Mouse (Mus musculus): ENCODE data around the gene Banp. TPM values are rescaled to one million over a fixed set of nuclear protein-coding genes. Genes with fewer than 3 reads are reported as not detected.

Banp gene
- polyA plus RNA-seq, 1 experiment, result 114 TPM

- DNase-seq (ENCODE audit: low read depth), result no peak
- TF ChIP-seq POLR2A (IDR thresholded peaks at IDR 0.05; ENCODE audit: borderline replicate concordance, extremely low read depth, insufficient read depth, insufficient read length, poor library complexity, severe bottlenecking) (no peak), CTCF (IDR thresholded peaks at IDR 0.05; ENCODE audit: borderline replicate concordance, extremely low read depth, insufficient read depth, insufficient read length) (no peak)
Observed at GRCm38 (mm10) chr8:121952800-121953199, 3.2 kb downstream of the Banp start.

GRCm38 (mm10) chr8:121953821-121954545, 4.4 kb downstream of the Banp start:
- TF ChIP-seq CTCF (IDR thresholded peaks at IDR 0.05; ENCODE audit: borderline replicate concordance, extremely low read depth, insufficient read depth, insufficient read length), result no peak
- no peak for TF ChIP-seq POLR2A (IDR thresholded peaks at IDR 0.05; ENCODE audit: borderline replicate concordance, extremely low read depth, insufficient read depth, insufficient read length, poor library complexity, severe bottlenecking)
- no peak for DNase-seq (ENCODE audit: low read depth)

GRCm38 (mm10) chr8:121954981-121955555, 5.5 kb downstream of the Banp start:
- no peak for TF ChIP-seq CTCF (IDR thresholded peaks at IDR 0.05; ENCODE audit: borderline replicate concordance, extremely low read depth, insufficient read depth, insufficient read length)
- no peak for TF ChIP-seq POLR2A (IDR thresholded peaks at IDR 0.05; ENCODE audit: borderline replicate concordance, extremely low read depth, insufficient read depth, insufficient read length, poor library complexity, severe bottlenecking)
- no peak for DNase-seq (ENCODE audit: low read depth)

- TF ChIP-seq CTCF (IDR thresholded peaks at IDR 0.05; ENCODE audit: borderline replicate concordance, extremely low read depth, insufficient read depth, insufficient read length) (no peak), POLR2A (IDR thresholded peaks at IDR 0.05; ENCODE audit: borderline replicate concordance, extremely low read depth, insufficient read depth, insufficient read length, poor library complexity, severe bottlenecking) (no peak)
- DNase-seq (ENCODE audit: low read depth), result no peak
Observed at GRCm38 (mm10) chr8:121955825-121956500, 6.4 kb downstream of the Banp start.

GRCm38 (mm10) chr8:121958395-121958794, 8.8 kb downstream of the Banp start:
- no peak for TF ChIP-seq POLR2A (IDR thresholded peaks at IDR 0.05; ENCODE audit: borderline replicate concordance, extremely low read depth, insufficient read depth, insufficient read length, poor library complexity, severe bottlenecking)
- TF ChIP-seq CTCF (IDR thresholded peaks at IDR 0.05; ENCODE audit: borderline replicate concordance, extremely low read depth, insufficient read depth, insufficient read length), result no peak
- no peak for DNase-seq (ENCODE audit: low read depth)

- TF ChIP-seq CTCF (IDR thresholded peaks at IDR 0.05; ENCODE audit: borderline replicate concordance, extremely low read depth, insufficient read depth, insufficient read length) (no peak), POLR2A (IDR thresholded peaks at IDR 0.05; ENCODE audit: borderline replicate concordance, extremely low read depth, insufficient read depth, insufficient read length, poor library complexity, severe bottlenecking) (no peak)
- DNase-seq (ENCODE audit: low read depth), result no peak
Observed at GRCm38 (mm10) chr8:121962892-121963291, 13.3 kb downstream of the Banp start.

GRCm38 (mm10) chr8:121964716-121965512, 15.4 kb downstream of the Banp start:
- no peak for DNase-seq (ENCODE audit: low read depth)
- TF ChIP-seq POLR2A (IDR thresholded peaks at IDR 0.05; ENCODE audit: borderline replicate concordance, extremely low read depth, insufficient read depth, insufficient read length, poor library complexity, severe bottlenecking), result no peak
- TF ChIP-seq CTCF (IDR thresholded peaks at IDR 0.05; ENCODE audit: borderline replicate concordance, extremely low read depth, insufficient read depth, insufficient read length), result no peak

- no peak for TF ChIP-seq POLR2A (IDR thresholded peaks at IDR 0.05; ENCODE audit: borderline replicate concordance, extremely low read depth, insufficient read depth, insufficient read length, poor library complexity, severe bottlenecking)
- TF ChIP-seq CTCF (IDR thresholded peaks at IDR 0.05; ENCODE audit: borderline replicate concordance, extremely low read depth, insufficient read depth, insufficient read length), result no peak
- no peak for DNase-seq (ENCODE audit: low read depth)
Observed at GRCm38 (mm10) chr8:121966110-121966509, 16.6 kb downstream of the Banp start.

GRCm38 (mm10) chr8:121966714-121967448, 17.3 kb downstream of the Banp start:
- TF ChIP-seq POLR2A (IDR thresholded peaks at IDR 0.05; ENCODE audit: borderline replicate concordance, extremely low read depth, insufficient read depth, insufficient read length, poor library complexity, severe bottlenecking), result no peak
- no peak for TF ChIP-seq CTCF (IDR thresholded peaks at IDR 0.05; ENCODE audit: borderline replicate concordance, extremely low read depth, insufficient read depth, insufficient read length)
- peak; percentile 57 for DNase-seq (ENCODE audit: low read depth)

GRCm38 (mm10) chr8:121967977-121968376, 18.4 kb downstream of the Banp start:
- no peak for TF ChIP-seq CTCF (IDR thresholded peaks at IDR 0.05; ENCODE audit: borderline replicate concordance, extremely low read depth, insufficient read depth, insufficient read length)
- TF ChIP-seq POLR2A (IDR thresholded peaks at IDR 0.05; ENCODE audit: borderline replicate concordance, extremely low read depth, insufficient read depth, insufficient read length, poor library complexity, severe bottlenecking), result no peak
- DNase-seq (ENCODE audit: low read depth), result no peak

Data from brain, embryonic 14.5 days (tissue).